Mouse (Mus musculus) frontal cortex, adult 2 months (tissue): ENCODE data around the gene 1700021F05Rik. TPM values are rescaled to one million over a fixed set of nuclear protein-coding genes. Genes with fewer than 3 reads are reported as not detected.
"Not testable (repeated sequence)": the region's sequence is repeated elsewhere in the genome, so short reads cannot be mapped to it uniquely, and the experiment has no call there.

Experiments used
- DNase-seq, 2 experiments: peaks; one replicate each; pipeline ENCODE4 v3.0.0; 2022; ENCODE audit warnings: low spot score in 1 of 2; ENCODE audit errors: extremely low spot score in 1 of 2
- polyA plus RNA-seq: library from polyadenylated mRNA; depleted of rRNA; stranded (reverse); fragments of >200 nt; gene quantifications from 2 replicates; pipeline ENCODE4 v1.2.3, GENCODE M21; 2012

1700021F05Rik gene
- polyA plus RNA-seq, 1 experiment = 40.7 TPM

DNA sequence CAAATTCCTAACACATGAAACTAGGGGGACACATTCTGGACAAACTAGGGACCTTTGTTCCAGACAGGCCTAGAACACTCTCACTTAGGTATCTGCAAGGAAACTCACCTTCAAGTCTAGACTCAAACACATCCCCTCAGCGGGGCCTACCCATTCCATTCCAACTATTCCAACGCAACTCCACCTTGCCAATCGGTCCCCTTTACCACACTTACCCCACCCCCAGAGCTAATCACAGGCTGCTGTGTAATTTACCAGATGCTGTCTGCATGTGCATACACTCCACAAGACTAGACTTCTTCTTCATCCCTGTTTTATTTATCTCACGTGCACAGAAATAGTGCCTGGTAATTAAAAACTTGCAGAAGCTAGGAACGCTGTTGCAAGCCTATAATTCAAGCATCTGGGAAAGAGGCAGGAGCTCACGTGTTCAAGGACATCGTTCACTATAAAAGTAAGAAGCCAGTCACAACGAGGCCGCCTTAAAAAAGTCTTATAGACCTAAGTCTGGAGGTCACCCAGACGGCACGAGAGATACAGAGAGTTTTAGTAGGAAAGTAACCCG, 966 bp downstream of the 1700021F05Rik start:
- DNase-seq = peak in 1 of 2 experiments; percentile 15

DNA sequence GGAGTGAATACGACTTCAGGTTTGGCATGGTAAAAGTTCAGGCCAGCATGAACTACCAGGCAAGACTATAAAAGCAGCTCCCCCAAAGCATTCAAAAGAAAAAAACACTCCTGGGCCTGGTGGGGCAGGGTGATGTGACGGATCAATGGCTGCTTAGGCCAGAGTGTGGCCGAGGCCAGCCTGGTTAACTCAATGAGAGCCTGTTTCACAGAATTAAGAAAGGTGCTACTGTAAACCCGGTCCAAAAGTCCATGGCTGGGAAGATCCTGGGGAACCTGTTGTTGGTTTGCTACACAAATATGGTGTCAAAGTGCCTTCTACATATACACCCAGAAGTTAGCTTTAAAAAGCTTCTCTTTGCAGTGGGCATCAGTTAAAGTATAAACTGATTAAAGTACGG, 2.0 kb downstream of the 1700021F05Rik start:
- DNase-seq = no peak

DNA sequence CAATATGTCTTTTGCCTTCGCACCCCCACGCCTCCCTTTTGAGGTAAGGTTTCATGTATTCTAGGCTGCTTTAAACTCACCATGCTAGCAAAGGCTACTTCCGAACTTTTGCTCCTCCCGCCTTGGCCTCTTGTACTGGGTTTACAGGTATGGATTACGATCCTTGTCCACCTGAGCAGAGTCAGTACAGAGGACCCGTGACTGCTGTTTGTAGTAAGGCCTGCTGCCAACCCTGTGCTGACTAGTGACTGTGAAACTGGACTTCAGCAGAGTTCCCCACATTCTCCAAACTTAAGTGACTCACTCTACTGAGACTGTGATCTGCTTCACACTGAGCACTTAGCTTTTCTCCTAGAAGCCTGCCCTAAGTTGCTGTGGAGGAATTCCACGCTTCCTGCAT, 3.1 kb downstream of the 1700021F05Rik start:
- DNase-seq = no peak

DNA sequence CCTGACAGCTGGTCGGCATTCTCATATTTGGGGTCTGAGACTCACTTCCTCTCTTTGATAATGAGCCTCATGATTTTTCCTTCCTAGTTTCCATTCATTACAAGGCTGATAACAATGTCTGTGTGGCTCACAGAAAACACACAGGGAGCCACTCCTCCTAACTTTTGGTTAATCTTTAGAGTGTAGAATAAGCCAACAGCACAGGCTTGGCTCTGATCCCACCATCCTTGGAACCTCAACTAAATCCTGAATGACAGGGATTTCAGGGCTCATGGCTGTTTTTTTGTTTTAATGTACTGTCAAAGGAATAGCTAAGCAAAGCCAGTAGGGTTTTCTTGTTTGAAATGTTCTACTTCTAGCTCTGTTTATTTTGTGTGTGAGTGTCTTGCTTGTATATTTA, 6.4 kb downstream of the 1700021F05Rik start:
- DNase-seq = no peak

DNA sequence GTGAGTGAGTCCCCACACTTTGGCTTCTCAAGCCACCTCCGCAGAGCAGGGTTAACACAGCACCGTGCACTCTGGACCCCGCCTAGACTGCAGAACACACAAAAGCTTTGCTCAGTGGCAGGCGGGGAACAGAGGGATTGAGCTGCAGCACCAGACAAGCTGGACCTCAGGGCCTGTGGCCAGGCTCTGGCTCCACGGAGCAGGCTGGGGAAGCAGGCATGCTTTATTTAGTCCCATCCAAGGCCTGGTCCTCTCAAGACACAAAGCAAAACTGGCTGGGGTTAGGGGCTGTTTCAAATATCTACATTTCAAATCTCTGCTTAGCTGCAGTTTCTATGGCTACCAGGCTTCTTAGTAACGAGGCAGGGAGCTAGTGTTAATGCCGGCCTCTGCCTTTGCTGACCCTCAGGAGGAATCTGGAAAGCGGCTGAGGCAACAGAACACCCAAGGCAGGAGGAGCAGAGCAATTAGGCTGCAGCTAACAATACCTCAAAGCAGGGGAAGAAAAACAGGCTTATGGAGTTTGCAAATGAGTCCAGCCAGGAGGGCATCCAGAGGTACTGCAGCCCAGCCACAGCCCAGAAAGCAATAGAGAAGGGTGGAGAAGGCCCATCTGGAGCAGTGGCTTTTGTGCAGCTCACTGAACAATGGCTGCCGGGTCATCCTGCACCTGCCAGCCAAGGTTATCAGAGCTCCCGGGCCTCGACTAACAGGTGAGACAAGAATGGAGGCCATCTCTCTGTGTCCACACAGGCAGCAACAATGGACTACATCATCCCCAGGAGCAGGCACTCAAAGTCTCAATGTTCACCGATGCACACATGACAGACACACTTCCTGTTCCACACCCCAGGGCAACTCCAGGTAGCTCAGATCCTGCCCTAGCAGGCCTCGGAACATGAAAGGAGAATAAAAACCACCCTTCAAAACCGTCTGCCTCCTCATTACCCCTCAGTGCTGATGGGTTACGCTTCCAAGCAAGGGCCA, 13.2 kb downstream of the 1700021F05Rik start:
- peak; percentile 20 to 37 for DNase-seq

DNA sequence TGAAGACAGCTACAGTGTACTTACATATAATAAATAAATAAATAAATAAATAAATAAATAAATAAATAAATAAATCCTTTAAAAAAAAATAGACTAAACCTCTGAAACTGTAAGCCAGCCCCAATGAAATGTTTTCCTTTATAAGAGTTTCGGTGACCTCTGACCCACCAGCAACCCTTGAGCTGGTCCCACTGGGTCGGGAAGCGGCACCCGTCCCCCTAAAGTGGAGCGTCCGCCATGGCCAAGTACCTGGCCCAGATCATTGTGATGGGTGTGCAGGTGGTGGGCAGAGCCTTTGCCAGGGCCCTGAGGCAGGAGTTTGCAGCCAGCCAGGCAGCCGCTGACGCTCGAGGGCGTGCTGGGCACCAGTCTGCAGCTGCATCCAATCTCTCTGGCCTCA, 16.9 kb downstream of the 1700021F05Rik start, which contains the start of gene Gm9803:
TSS of gene Gm9803 (plus strand) at position 154 of the 400 bp plus-strand sequence.
- DNase-seq = not testable (repeated sequence)

DNA sequence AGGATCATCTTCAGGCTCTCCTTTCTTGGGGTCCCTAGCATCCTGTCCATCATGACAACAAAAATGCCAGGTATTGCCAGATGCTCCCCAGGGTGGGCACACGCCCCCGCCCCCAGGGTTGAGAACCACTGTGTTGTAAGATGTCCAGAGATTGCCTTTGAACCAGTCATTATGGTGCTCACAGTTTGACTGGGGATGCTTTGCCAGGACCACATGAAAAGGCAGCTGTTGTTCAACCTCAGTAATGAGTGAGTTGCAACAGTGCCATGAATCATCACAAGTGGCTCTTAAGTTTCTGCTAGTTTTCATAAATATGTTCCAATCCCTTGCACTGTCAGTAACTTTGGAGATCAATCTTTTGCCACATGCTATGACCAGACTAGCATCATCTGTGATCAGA, 20.8 kb downstream of the 1700021F05Rik start:
- no peak for DNase-seq

DNA sequence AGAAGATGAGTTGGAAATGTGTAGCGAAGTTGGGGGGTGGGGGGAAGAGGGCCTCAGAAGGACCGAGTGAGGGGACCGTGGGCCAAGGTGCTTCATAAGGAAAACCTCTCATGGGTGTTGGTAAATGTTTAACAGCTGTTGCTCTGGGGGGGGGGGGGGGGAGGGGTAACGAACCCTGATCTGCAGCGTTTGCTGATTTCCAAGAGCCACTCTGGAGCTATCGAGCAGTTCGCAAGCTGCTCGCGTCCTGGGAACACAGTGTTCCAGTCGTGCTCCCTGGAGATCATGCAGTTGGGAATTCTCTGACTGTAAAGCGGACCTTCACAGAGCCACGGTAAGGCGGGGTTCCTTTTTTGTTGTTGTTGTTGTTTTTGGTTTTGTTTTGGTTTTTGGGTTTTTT, 22.4 kb downstream of the 1700021F05Rik start:
- DNase-seq = no peak

DNA sequence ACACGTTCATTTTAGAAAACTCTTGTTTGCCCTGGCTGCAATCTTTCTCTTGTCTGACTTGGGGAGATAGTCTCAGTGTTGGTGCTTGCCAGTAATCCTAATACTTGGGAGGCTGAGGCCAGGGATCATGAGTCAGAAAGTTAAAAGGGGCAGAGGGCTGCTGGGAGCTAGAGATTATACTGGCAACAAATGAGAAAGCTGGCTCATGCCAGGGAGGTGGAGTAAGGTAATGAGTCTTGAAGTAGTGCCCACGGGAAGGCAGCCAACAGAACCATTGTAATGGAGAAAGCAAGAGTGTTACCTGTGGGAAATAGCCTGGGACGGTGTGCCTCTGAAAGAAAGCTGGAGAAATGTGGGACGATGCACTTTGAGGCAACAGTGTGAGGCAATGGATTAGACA, 23.0 kb downstream of the 1700021F05Rik start:
- DNase-seq = no peak

DNA sequence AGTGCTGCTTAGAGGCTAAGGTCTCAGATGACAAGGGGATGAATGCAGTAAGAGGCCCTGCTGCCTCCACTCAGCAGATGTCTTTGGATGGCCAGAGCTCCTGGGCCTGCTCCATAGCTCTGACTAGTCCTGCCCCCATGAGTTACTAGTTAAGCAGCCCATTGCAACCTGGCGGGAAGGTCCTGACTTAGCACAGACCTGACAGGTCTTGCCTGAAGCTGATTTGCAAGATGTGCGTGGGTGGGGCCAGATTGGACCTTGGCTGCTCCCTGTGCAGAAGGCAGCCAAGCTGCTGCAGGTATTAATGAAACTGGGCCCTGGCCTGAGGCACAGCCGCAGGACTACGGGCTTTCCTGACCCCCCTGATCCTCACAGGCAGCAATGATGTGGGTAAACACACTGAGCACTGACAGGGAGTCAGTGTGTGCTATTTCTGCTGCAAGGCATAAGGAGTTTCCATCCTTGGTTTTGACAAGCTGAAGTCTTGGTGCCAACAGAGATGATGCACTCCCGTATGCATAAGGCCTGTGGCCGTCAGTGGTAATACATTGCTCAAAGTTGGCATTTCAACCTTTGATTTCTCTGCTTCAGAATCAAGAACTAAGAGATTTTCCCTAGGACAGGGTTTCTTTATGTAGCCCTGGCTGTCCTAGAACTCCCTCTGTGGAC, 23.7 kb downstream of the 1700021F05Rik start:
- no peak for DNase-seq

DNA sequence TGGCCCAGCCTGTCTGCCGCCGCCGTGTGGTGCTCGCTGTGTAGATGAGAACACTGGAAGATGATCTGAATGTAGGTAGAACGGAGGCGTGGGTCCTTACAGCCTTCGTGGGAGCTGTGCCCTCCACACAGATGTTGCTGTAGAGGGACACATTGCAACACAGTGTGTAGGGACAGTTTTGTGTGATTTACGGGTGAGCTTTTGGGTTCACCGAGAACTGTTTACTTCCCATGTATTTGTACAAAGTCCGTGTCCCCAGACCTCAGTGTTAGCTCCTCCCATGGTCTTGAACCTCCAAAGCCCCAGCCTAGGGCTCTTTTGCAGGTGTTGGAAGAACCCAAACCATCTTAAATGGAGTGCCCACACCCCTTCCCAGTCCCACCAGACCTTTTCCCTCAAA, 27.8 kb downstream of the 1700021F05Rik start:
- no peak for DNase-seq

DNA sequence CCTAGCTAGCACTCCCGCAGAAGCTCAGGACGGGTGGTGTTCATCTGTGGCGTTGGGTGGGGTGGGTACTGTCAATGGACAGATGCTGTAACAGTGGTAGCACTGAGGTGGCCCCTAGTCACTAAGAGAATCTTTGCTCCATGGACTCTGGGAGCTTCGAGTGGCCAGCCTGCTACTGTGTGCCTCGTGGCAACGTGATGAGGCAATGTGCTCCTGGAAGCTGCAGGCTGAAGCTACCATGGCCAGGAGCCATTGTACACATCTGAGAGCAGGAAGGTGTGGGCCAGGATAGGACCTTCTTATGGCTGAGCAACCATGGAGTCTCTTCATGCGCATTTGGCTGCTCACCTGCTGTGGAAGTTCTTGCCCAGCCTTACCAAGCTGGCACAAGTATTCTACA, 31.6 kb downstream of the 1700021F05Rik start:
- no peak for DNase-seq

DNA sequence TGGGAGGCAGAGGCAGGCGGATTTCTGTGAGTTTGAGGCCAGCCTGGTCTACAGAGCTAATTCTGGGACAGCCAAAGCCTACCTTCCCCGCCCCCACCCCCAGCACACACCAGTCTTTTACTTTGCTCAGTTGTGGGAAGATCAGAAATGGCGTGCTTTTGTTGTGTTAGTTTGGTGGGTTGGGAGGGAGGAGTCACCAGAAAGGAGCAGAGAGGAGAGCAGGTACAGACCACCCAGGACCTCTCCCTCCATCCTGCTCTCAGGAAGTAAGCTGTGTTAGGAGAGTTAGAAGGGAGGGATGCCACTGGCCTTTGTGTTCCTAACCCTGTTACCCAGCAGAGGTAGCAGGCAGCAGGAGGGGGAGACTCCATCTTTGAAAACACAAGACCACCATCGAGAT, 33.7 kb downstream of the 1700021F05Rik start:
- DNase-seq = no peak

DNA sequence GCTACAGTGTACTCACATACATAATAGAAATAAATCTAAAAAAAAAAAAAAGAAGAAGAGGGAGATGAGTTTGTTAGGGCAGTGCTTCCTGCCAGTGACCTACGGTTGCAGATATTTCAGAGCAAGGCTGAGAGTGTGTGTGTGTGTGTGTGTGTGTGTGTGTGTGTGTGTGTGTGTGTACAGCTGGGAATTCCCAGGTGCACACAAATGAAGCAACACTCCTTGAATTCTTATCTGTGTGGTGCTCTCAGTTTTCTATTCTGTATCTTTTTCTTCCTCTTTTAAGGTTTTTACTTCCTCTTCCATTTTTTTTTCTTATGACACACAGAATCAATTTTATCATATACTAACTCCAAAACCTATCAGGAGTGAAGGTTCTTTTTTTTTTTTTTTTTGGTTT, 36.5 kb downstream of the 1700021F05Rik start:
- no peak for DNase-seq

DNA sequence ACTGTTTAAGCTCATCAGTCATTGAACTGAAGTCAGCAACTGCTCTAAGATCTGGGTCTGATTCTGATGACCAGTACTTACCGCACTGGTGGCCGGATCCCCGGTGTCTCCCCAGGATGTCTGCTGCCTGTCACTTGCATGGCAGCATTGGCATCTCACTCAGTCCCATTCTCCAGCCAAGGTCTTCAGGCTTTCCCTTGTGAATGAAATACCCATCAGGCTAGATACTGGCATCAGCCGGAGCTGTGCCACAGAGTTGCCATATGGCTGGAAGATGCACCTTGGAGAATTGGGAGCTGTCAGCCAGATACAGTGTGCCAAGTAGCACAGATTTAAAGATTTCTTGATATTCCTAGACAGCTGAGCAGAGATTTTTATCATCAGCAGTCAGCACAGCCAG, 38.2 kb downstream of the 1700021F05Rik start:
- no peak for DNase-seq

DNA sequence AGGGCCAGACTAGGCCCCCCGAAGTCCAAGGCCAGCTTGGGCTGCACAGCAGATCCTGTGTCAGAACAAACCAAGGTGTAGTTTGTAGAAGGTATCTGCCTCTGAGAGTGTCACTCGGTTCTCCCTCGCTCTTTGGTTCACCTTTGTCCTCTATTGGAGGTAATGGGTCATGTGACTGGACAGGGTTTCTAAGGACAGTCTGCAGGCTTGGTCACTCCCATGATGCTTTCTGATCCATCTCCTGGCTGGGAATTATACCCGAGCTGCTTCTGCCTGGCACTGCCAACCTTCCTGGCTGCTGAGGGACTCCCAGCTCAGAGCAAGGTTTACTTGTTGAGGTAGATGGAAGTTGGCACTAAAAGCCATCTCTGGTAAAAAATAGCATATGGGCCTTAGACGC, 49.9 kb downstream of the 1700021F05Rik start:
- DNase-seq = no peak

DNA sequence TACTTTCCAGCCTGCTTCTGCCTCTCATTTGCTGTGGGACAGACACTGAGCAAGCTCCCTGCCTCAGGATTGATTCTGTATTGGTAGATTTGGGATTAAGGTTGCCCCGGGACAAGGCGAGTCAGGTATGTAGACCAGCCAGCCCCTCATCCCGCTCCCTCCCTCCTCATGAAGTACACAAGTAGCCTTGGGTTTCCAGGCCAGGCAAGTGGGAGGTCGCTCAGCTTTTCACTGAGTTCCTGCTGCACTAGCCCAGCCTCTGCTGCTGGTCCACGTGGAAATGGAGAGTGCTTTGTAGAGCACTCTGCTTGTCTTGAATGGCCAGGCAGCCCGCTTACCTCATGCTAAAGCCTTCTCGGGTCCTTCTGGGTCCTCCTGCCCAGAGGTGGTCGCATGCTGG, 50.8 kb downstream of the 1700021F05Rik start:
- DNase-seq = no peak

DNA sequence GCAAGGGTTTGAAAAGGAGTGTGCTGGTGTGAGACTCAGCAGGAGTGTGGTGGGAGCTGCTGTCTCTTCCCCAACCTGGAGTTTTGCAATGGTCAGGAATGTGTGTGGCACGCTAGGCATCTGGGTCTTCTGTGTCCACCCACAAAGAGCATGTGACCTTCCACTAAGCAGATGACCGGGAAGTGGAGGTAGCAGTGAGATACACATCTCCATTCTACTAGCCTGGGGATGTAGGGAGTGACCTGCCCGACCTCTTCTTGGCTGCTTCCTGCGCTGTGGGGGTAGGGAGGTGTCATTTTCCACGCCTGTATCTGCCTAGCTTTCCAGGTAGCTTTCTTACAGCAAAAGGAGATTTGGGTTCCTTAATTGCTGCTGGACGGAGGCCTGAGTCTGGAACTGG, 51.2 kb downstream of the 1700021F05Rik start:
- DNase-seq = no peak

DNA sequence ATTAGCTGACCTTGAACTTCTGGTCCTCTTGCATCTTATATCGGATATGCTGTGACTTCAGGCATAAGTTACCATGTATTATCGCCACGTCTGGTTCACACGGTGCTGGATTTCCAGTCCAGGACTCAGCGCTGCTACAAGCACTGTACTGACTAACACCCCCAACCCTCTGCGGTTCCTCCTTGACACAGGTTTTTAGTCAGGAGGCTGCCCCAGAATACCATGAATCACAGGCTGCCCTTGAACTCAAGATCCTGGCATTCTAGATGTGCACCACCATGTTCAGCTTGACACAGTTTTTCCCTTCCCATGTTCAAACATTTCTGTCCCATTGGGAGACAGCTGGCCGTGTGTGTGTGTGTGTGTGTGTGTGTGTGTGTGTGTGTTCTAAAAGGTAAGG, 51.7 kb downstream of the 1700021F05Rik start:
- DNase-seq = no peak

DNA sequence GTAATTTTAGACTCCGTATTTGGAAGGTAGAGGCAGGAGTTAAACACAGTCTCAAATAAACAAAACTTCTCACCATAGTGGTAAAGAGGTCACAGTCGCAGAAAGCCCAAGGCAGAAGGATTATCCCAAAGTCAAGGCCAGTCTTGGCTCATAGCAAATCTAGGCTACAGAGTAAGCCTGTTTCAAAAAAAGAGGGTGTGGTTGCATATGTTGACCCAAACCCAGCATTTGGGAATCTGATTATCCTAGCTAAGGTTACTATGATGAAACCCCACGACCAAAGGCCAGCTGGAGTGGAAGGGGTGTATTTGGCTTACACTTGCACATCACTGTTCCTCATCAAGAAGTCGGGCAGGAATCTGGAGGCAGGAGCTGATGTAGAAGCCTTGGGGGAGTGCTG, 52.5 kb downstream of the 1700021F05Rik start:
- no peak for DNase-seq

DNA sequence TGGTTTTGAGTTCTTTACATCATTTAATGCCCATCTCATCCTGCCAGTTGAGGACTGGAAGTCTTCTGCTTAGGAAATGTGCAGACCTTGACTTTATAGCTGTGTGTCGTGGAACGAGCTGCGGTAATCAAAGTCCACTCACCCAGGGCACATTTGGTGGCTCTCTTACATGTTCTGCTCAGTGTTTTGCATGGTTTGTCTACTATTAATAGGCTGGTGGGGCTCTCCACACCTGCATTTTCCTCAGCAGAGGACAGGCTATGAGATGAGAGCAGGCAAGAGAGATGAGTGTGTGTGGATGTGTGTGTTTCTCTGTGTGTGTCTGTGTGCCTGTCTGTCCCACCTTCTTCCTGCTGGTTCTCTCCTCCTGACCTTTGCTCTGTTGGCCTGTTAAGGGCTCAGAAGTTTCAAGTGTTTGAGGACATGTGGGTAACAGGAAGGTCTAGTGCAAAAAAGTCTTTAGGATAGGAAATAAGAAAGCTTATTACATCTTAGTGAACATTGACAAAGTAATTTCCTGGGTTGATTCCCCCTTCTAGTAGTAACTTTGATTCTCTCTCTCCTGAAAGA, 53.3 kb downstream of the 1700021F05Rik start:
- no peak for DNase-seq
